Mouse (Mus musculus): ENCODE measurements around the gene Olfr974. TPM values are rescaled to one million over a fixed set of nuclear protein-coding genes. Genes with fewer than 3 reads are reported as not detected.
"Not testable (repeated sequence)": the region's sequence is repeated elsewhere in the genome, so short reads cannot be mapped to it uniquely, and the experiment has no call there.

The Olfr974 gene
- total and polyA plus RNA-seq, 3 experiments, result not detected

GRCm38 (mm10) chr9:39928837-39929236 is 8.5 kb upstream of the Olfr974 start:
- not testable (repeated sequence) for H3K4me1 ChIP-seq (ENCODE audit: control insufficient read depth in 1 of 2, insufficient read depth in 2 of 2, low read length in 2 of 2); H3K36me3 ChIP-seq (ENCODE audit: control insufficient read depth in 1 of 2, insufficient read depth in 2 of 2, low read length in 2 of 2); DNase-seq (ENCODE audit: low read depth, low spot score); H3K9ac ChIP-seq (ENCODE audit: control insufficient read depth, low read depth, low read length, poor library complexity, severe bottlenecking); H3K9me3 ChIP-seq (replicated peaks; ENCODE audit: insufficient read depth, low read length); H3K27me3 ChIP-seq (ENCODE audit: control insufficient read depth in 1 of 2, insufficient read depth in 2 of 2, low read length in 2 of 2); H3K79me2 ChIP-seq (ENCODE audit: control insufficient read depth, insufficient read depth, low read length, poor library complexity); H3K27ac ChIP-seq (ENCODE audit: control insufficient read depth, low read depth, low read length); H3K4me3 ChIP-seq (ENCODE audit: control insufficient read depth in 1 of 2, insufficient read depth in 1 of 2, low read depth in 2 of 2, low read length in 2 of 2)

- Histone ChIP-seq H3K27ac (ENCODE audit: control insufficient read depth, low read depth, low read length) (no peak within 1 kb of the TSS), H3K27me3 (ENCODE audit: control insufficient read depth in 1 of 2, insufficient read depth in 2 of 2, low read length in 2 of 2) (no peaks in the 10 kb centered on the region), H3K4me1 (ENCODE audit: control insufficient read depth in 1 of 2, insufficient read depth in 2 of 2, low read length in 2 of 2) (no peaks in the 10 kb centered on the region), H3K9ac (ENCODE audit: control insufficient read depth, low read depth, low read length, poor library complexity, severe bottlenecking) (no peak within 1 kb of the TSS), H3K79me2 (ENCODE audit: control insufficient read depth, insufficient read depth, low read length, poor library complexity) (no peaks in the 10 kb centered on the region), H3K4me3 (ENCODE audit: control insufficient read depth in 1 of 2, insufficient read depth in 1 of 2, low read depth in 2 of 2, low read length in 2 of 2) (no peak within 1 kb of the TSS), H3K36me3 (ENCODE audit: control insufficient read depth in 1 of 2, insufficient read depth in 2 of 2, low read length in 2 of 2) (no peaks in the 10 kb centered on the region), H3K9me3 (replicated peaks; ENCODE audit: insufficient read depth, low read length) (no peaks in the 10 kb centered on the region)
- TF ChIP-seq POLR2A (IDR thresholded peaks at IDR 0.05; ENCODE audit: control insufficient read depth in 1 of 2, insufficient read depth in 1 of 2, low read depth in 1 of 2, low read length in 2 of 2, poor library complexity in 1 of 2) (no peak), MAZ (IDR thresholded peaks at IDR 0.05; ENCODE audit: low read depth, low read length) (no peak), MAX (IDR thresholded peaks at IDR 0.05; ENCODE audit: low read length) (no peak), NELFE (IDR thresholded peaks at IDR 0.05; ENCODE audit: low read depth, low read length) (no peak)
- no peak for DNase-seq (ENCODE audit: low read depth, low spot score)
Measured at GRCm38 (mm10) chr9:39951946-39952345, 14.6 kb downstream of the Olfr974 start, which contains the start of gene Olfr975. Olfr975 (minus strand) TSS chr9:39952046.

- not testable (repeated sequence) for H3K79me2 ChIP-seq (ENCODE audit: control insufficient read depth, insufficient read depth, low read length, poor library complexity); H3K4me1 ChIP-seq (ENCODE audit: control insufficient read depth in 1 of 2, insufficient read depth in 2 of 2, low read length in 2 of 2); H3K9ac ChIP-seq (ENCODE audit: control insufficient read depth, low read depth, low read length, poor library complexity, severe bottlenecking); H3K36me3 ChIP-seq (ENCODE audit: control insufficient read depth in 1 of 2, insufficient read depth in 2 of 2, low read length in 2 of 2); H3K27me3 ChIP-seq (ENCODE audit: control insufficient read depth in 1 of 2, insufficient read depth in 2 of 2, low read length in 2 of 2); DNase-seq (ENCODE audit: low read depth, low spot score); H3K4me3 ChIP-seq (ENCODE audit: control insufficient read depth in 1 of 2, insufficient read depth in 1 of 2, low read depth in 2 of 2, low read length in 2 of 2); H3K27ac ChIP-seq (ENCODE audit: control insufficient read depth, low read depth, low read length); H3K9me3 ChIP-seq (replicated peaks; ENCODE audit: insufficient read depth, low read length)
Measured at GRCm38 (mm10) chr9:39961033-39961432, 23.7 kb downstream of the Olfr974 start, which contains the start of gene Olfr976. Olfr976 (minus strand) TSS chr9:39961133.

- DNase-seq (ENCODE audit: low read depth, low spot score); H3K4me3 ChIP-seq (ENCODE audit: control insufficient read depth in 1 of 2, insufficient read depth in 1 of 2, low read depth in 2 of 2, low read length in 2 of 2); H3K27ac ChIP-seq (ENCODE audit: control insufficient read depth, low read depth, low read length); H3K9ac ChIP-seq (ENCODE audit: control insufficient read depth, low read depth, low read length, poor library complexity, severe bottlenecking); H3K36me3 ChIP-seq (ENCODE audit: control insufficient read depth in 1 of 2, insufficient read depth in 2 of 2, low read length in 2 of 2); H3K9me3 ChIP-seq (replicated peaks; ENCODE audit: insufficient read depth, low read length); H3K27me3 ChIP-seq (ENCODE audit: control insufficient read depth in 1 of 2, insufficient read depth in 2 of 2, low read length in 2 of 2); H3K4me1 ChIP-seq (ENCODE audit: control insufficient read depth in 1 of 2, insufficient read depth in 2 of 2, low read length in 2 of 2); H3K79me2 ChIP-seq (ENCODE audit: control insufficient read depth, insufficient read depth, low read length, poor library complexity): not testable (repeated sequence)
Measured at GRCm38 (mm10) chr9:39976581-39977145, 39.4 kb downstream of the Olfr974 start.

Data from MEL (cell line).